Mouse (Mus musculus): Measurements from ENCODE around the gene Smim15. TPM values are rescaled to one million over a fixed set of nuclear protein-coding genes. Genes with fewer than 3 reads are reported as not detected.

Smim15 gene
- polyA plus RNA-seq, 1 experiment, result 33.5 TPM

- no peak overlapping the region for H3K4me3 ChIP-seq (replicated peaks; ENCODE audit: control insufficient read depth, low read depth, low read length)
- TF ChIP-seq CTCF (IDR thresholded peaks at IDR 0.05; ENCODE audit: control insufficient read depth, insufficient read depth, low read length), result no peak
- no peak for TF ChIP-seq POLR2A (IDR thresholded peaks at IDR 0.05; ENCODE audit: borderline replicate concordance, control insufficient read depth, low read depth, low read length)
- 84% methylated on average over 6 of the region's 6 CpGs for WGBS
Observed at GRCm38 (mm10) chr13:108064331-108064730, 20.1 kb downstream of the Smim15 start.

DNA sequence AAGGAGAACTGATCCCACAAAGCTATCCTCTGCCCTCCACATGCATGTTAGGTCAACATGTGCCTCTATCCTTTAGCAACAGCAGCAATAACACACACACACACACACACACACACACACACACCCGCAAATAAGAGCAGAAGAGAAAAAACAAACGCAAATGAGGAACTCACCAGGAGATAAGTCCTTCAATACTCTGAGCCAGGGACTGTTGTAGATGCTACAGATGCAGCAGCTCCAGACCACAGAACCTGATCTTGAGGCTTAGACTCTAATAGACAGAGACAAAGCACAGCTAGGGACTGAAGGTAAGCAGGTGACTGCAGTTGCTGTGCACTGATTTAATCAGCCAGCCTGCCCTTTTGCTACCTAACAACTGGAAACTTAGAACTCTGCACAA, 21.8 kb downstream of the Smim15 start:
- H3K4me1 ChIP-seq (ENCODE audit: control insufficient read depth, insufficient read depth, low read length), result no peaks in the 10 kb centered on the region
- no peak overlapping the region for H3K4me3 ChIP-seq (replicated peaks; ENCODE audit: control insufficient read depth, low read depth, low read length)
- no peak overlapping the region for H3K27ac ChIP-seq (ENCODE audit: control insufficient read depth, insufficient read depth, low read depth, low read length, poor library complexity)
- WGBS, result 39% methylated on average over 2 of the region's 2 CpGs
- TF ChIP-seq CTCF (IDR thresholded peaks at IDR 0.05; ENCODE audit: control insufficient read depth, insufficient read depth, low read length), result no peak
- no peak for TF ChIP-seq POLR2A (IDR thresholded peaks at IDR 0.05; ENCODE audit: borderline replicate concordance, control insufficient read depth, low read depth, low read length)

More at GRCm38 (mm10) chr13:108064331-108064730, 20.1 kb downstream of the Smim15 start:
- Histone ChIP-seq H3K4me1 (ENCODE audit: control insufficient read depth, insufficient read depth, low read length) (no peaks in the 10 kb centered on the region), H3K27ac (ENCODE audit: control insufficient read depth, insufficient read depth, low read depth, low read length, poor library complexity) (no peak overlapping the region)

DNA sequence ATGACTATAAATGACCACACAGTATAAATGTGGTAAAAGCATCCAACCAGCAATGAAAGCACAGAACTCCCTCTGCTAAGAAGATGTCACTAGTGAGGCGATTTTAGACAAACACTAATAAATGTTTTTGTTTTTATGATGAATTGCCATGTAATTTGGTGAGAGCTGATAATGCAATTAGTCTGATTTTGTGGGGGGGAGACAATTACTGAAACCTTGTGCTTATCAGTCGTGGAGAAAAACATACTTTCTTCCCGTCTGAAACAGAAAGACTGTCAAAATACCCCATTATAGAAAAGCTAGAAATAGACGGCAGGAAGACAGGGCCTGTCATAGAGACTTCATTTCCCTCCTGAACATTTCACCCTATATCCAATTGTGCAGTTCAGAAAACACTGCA, 24.9 kb downstream of the Smim15 start:
- Histone ChIP-seq H3K4me1 (ENCODE audit: control insufficient read depth, insufficient read depth, low read length) (no peaks in the 10 kb centered on the region), H3K4me3 (replicated peaks; ENCODE audit: control insufficient read depth, low read depth, low read length) (no peak overlapping the region), H3K27ac (ENCODE audit: control insufficient read depth, insufficient read depth, low read depth, low read length, poor library complexity) (no peak overlapping the region)
- no peak for TF ChIP-seq POLR2A (IDR thresholded peaks at IDR 0.05; ENCODE audit: borderline replicate concordance, control insufficient read depth, low read depth, low read length)
- TF ChIP-seq CTCF (IDR thresholded peaks at IDR 0.05; ENCODE audit: control insufficient read depth, insufficient read depth, low read length), result no peak
- 58% methylated on average over 4 of the region's 4 CpGs for WGBS

- Histone ChIP-seq H3K27ac (ENCODE audit: control insufficient read depth, insufficient read depth, low read depth, low read length, poor library complexity) (no peak overlapping the region), H3K4me1 (ENCODE audit: control insufficient read depth, insufficient read depth, low read length) (no peaks in the 10 kb centered on the region), H3K4me3 (replicated peaks; ENCODE audit: control insufficient read depth, low read depth, low read length) (no peak overlapping the region)
- TF ChIP-seq POLR2A (IDR thresholded peaks at IDR 0.05; ENCODE audit: borderline replicate concordance, control insufficient read depth, low read depth, low read length), result no peak
- WGBS, result 87% methylated on average over 10 of the region's 10 CpGs
Observed at GRCm38 (mm10) chr13:108070171-108070570, 25.9 kb downstream of the Smim15 start.

GRCm38 (mm10) chr13:108077476-108077875, 33.2 kb downstream of the Smim15 start:
- WGBS, result 35% methylated on average over 6 of the region's 6 CpGs
- no peak overlapping the region for H3K4me3 ChIP-seq (replicated peaks; ENCODE audit: control insufficient read depth, low read depth, low read length)
- no peaks in the 10 kb centered on the region; the same call in 1 of the 2 replicates for H3K4me1 ChIP-seq (ENCODE audit: control insufficient read depth, insufficient read depth, low read length)
- TF ChIP-seq CTCF (IDR thresholded peaks at IDR 0.05; ENCODE audit: control insufficient read depth, insufficient read depth, low read length), result no peak
- no peak for TF ChIP-seq POLR2A (IDR thresholded peaks at IDR 0.05; ENCODE audit: borderline replicate concordance, control insufficient read depth, low read depth, low read length)
- H3K27ac ChIP-seq (ENCODE audit: control insufficient read depth, insufficient read depth, low read depth, low read length, poor library complexity), result no peak overlapping the region

DNA sequence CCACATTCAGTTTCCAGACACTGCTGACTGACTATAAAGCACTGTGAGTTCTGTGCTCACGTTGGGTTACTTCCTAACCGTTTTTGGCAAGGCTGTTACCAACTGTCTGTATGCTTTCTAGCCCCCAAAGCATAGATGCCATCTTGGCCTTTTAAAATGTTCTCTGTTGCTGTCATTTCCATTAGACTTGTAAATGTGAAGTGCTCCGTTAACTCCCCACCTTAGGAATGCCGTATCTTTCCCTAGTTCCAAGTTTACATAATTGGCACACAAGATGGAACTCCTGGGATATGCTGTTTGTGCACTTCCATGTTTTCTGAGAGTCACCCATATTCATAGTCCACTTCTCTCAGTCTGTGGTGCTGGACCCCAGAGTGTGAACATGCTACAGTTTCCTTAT, 33.7 kb downstream of the Smim15 start:
- 70% methylated on average over 4 of the region's 4 CpGs for WGBS

GRCm38 (mm10) chr13:108084086-108084485, 39.8 kb downstream of the Smim15 start:
- Histone ChIP-seq H3K27ac (ENCODE audit: control insufficient read depth, insufficient read depth, low read depth, low read length, poor library complexity) (no peak overlapping the region), H3K4me3 (replicated peaks; ENCODE audit: control insufficient read depth, low read depth, low read length) (no peak overlapping the region), H3K4me1 (ENCODE audit: control insufficient read depth, insufficient read depth, low read length) (no peaks in the 10 kb centered on the region; the same call in 1 of the 2 replicates)
- TF ChIP-seq CTCF (IDR thresholded peaks at IDR 0.05; ENCODE audit: control insufficient read depth, insufficient read depth, low read length), result no peak
- TF ChIP-seq POLR2A (IDR thresholded peaks at IDR 0.05; ENCODE audit: borderline replicate concordance, control insufficient read depth, low read depth, low read length), result no peak
- WGBS, result 95% methylated on average over 4 of the region's 4 CpGs

More for the DNA sequence above, 33.7 kb downstream of the Smim15 start:
- Histone ChIP-seq H3K27ac (ENCODE audit: control insufficient read depth, insufficient read depth, low read depth, low read length, poor library complexity) (no peak overlapping the region), H3K4me3 (replicated peaks; ENCODE audit: control insufficient read depth, low read depth, low read length) (no peak overlapping the region), H3K4me1 (ENCODE audit: control insufficient read depth, insufficient read depth, low read length) (no peaks in the 10 kb centered on the region; the same call in 1 of the 2 replicates)
- TF ChIP-seq CTCF (IDR thresholded peaks at IDR 0.05; ENCODE audit: control insufficient read depth, insufficient read depth, low read length), result no peak
- TF ChIP-seq POLR2A (IDR thresholded peaks at IDR 0.05; ENCODE audit: borderline replicate concordance, control insufficient read depth, low read depth, low read length), result no peak

DNA sequence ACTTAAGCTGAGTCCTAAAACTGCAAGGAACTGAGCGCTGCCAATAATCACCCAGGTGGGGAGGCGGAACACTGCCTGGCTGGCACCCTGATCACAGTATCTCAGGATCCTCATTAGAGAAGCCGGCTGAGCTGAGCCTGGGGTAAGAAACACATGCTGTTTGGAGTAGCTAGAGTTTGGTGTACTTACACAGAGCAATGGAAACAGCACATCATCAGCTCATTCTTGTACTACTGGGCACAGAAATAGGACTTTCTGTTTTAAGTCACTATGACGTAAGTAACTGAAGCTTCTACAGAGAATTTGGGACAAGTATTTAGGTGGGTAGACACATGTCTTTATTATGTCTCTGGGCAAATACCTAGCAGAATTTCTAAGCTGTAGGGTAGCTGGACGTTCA, 41.8 kb downstream of the Smim15 start:
- no peak for TF ChIP-seq POLR2A (IDR thresholded peaks at IDR 0.05; ENCODE audit: borderline replicate concordance, control insufficient read depth, low read depth, low read length)
- TF ChIP-seq CTCF (IDR thresholded peaks at IDR 0.05; ENCODE audit: control insufficient read depth, insufficient read depth, low read length), result no peak
- Histone ChIP-seq H3K4me3 (replicated peaks; ENCODE audit: control insufficient read depth, low read depth, low read length) (no peak overlapping the region), H3K4me1 (ENCODE audit: control insufficient read depth, insufficient read depth, low read length) (no peaks in the 10 kb centered on the region; the same call in 1 of the 2 replicates), H3K27ac (ENCODE audit: control insufficient read depth, insufficient read depth, low read depth, low read length, poor library complexity) (no peak overlapping the region)
- 86% methylated on average over 5 of the region's 5 CpGs for WGBS

DNA sequence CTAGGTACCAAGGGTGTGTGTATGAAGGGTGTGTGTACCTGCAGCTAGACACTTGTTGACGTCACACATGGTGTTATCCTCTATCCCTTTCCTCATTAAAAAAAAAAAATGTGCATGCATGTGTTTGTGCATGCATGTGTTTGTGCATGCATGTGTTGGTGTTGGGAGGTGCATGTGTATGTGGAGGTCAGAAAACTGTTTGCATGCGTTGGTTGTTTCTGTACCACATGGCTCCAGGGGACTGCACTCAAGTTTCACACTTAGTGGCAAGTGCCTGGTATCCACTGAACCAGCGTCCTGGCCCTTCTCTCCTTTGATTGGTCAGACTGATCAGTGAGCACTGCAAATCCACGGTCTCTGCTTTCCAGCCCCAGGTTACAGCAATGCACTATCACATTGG, 42.5 kb downstream of the Smim15 start:
- Histone ChIP-seq H3K4me3 (replicated peaks; ENCODE audit: control insufficient read depth, low read depth, low read length) (no peak overlapping the region), H3K27ac (ENCODE audit: control insufficient read depth, insufficient read depth, low read depth, low read length, poor library complexity) (no peak overlapping the region), H3K4me1 (ENCODE audit: control insufficient read depth, insufficient read depth, low read length) (no peaks in the 10 kb centered on the region)
- WGBS, result 86% methylated on average over 4 of the region's 4 CpGs
- no peak for TF ChIP-seq POLR2A (IDR thresholded peaks at IDR 0.05; ENCODE audit: borderline replicate concordance, control insufficient read depth, low read depth, low read length)
- TF ChIP-seq CTCF (IDR thresholded peaks at IDR 0.05; ENCODE audit: control insufficient read depth, insufficient read depth, low read length), result no peak

Measured in bone marrow, adult 2 months (tissue).